Mouse (Mus musculus) layer of hippocampus, postnatal 14 days (tissue): ENCODE results near the gene Gm3893. TPM values are rescaled to one million over a fixed set of nuclear protein-coding genes. Genes with fewer than 3 reads are reported as not detected.
"Not testable (repeated sequence)": the region's sequence is repeated elsewhere in the genome, so short reads cannot be mapped to it uniquely, and the experiment has no call there.

Source experiments
- DNase-seq, 2 experiments: peaks; one replicate each; pipeline ENCODE4 v3.0.0; 2021 to 2022; ENCODE audit warnings: low spot score in 2 of 2, mixed read lengths in 1 of 2
- long read RNA-seq, 2 experiments: library from polyadenylated mRNA; stranded (forward); transcript quantifications; one replicate each; pipeline ENCODE4 v2.0.0; 2021
- total RNA-seq, 2 experiments: library from RNA; stranded (reverse); gene quantifications; 2 replicates each; pipeline ENCODE4 v1.2.3; 2021

The Gm3893 gene
- total RNA-seq: not detected
- long read RNA-seq, experiment 1: 0 reads
- long read RNA-seq, experiment 2: 0 reads

DNA sequence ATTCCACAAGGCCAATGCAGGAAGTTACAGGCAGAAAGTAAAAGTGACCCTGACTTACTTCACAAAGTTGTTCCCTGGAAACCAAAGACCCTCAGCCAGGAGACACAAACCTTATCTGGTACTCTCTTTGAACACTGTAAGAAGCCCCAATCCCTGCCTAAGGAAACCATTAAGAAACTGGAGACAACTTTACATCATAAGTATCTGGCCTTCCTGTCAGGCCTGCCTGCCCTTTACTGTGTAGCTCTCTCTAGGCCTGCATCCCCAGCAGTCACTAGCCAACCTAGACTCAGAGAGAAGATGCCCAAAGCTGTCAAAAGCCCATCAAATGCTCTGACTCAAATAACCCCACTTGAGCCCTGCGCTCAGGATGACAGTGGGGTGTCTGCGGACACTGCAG lies at the start of gene Gm3893:
Gm3893 (plus strand) TSS at position 301 of the 400 bp plus-strand sequence.
- DNase-seq: not testable (repeated sequence)

DNA sequence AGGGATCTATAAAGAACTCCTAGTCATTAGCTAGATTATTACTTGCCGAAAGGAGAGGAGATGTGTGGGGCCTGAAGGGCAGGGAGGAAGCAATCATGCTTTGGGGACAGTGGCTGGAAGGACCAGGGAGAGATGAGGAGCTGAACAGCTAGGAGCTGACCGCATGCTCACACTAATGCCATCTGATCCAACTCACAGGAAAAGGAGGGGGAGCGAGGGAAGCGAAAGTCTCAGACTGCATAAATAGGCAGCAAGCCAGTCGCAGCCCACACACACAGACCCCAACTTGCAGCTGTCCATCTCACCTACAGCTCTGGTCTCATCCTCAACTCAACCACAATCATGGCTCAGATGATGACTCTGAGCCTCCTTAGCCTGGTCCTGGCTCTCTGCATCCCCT lies 23.5 kb downstream of the Gm3893 start, which contains the start of gene Gm13304:
Gm13304 (plus strand) TSS at position 301 of the 400 bp plus-strand sequence.
- DNase-seq: not testable (repeated sequence)

Other genes with a start within 250 kb of the Gm3893 start
- not detected for gene Gm21541, start 187.6 kb upstream of the Gm3893 start, total RNA-seq
- 10 to 100 TPM; 11.7 to 15.9 TPM for gene Gm20878, start 149.6 kb upstream of the Gm3893 start, total RNA-seq
- gene Fam205a4, start 125.1 kb upstream of the Gm3893 start, total RNA-seq: 1 to 10 TPM in 1 of 2 experiments, under 1 TPM in 1; 0.45 to 1.7 TPM
- 1 to 10 TPM; 2.3 to 3.5 TPM for gene Gm21093, start 56.5 kb upstream of the Gm3893 start, total RNA-seq
- 10 to 100 TPM; 12.4 to 14.1 TPM for gene Gm13304, start 23.6 kb downstream of the Gm3893 start, total RNA-seq
- 1 to 10 TPM; 8.9 to 9.1 TPM for gene Gm13306, start 62.2 kb downstream of the Gm3893 start, total RNA-seq
- 1 to 10 TPM; 3.4 to 3.7 TPM for gene Gm13305, start 77.4 kb downstream of the Gm3893 start, total RNA-seq
- gene Gm10600, start 149.4 kb downstream of the Gm3893 start, total RNA-seq: 1 to 10 TPM; 6.0 to 6.7 TPM
- gene Ccl21b, start 164.6 kb downstream of the Gm3893 start, total RNA-seq: not detected
- gene Gm21953, start 203.1 kb downstream of the Gm3893 start, total RNA-seq: not detected
- under 1 TPM in 1 of 2 experiments, not detected in 1; 0.76 TPM for gene Fam205a3, start 227.1 kb downstream of the Gm3893 start, total RNA-seq